Mouse (Mus musculus) small intestine, adult 2 months (tissue): ENCODE measurements around the gene Mlx. TPM values are rescaled to one million over a fixed set of nuclear protein-coding genes. Genes with fewer than 3 reads are reported as not detected.
A peak's percentile ranks its signal among the peaks of the same experiment; 100 is the strongest.

ENCODE experiments used
- H3K27ac ChIP-seq: fragments of 200-500 bp; 2 replicates; pipeline ENCODE4 v1.5.1; 2012; ENCODE audit warnings: low read depth, low read length, control low read depth, inconsistent platforms; ENCODE audit not compliant: insufficient read depth
- H3K27me3 ChIP-seq: fragments of 200-500 bp; 2 replicates; pipeline ENCODE4 v1.6.1; 2012; ENCODE audit warnings: mild to moderate bottlenecking, moderate library complexity, low read length, inconsistent platforms; ENCODE audit not compliant: control insufficient read depth, insufficient read depth
- H3K36me3 ChIP-seq: fragments of 200-500 bp; 2 replicates; pipeline ENCODE4 v1.6.1; 2012; ENCODE audit warnings: mild to moderate bottlenecking, low read length, control low read depth, inconsistent platforms; ENCODE audit not compliant: control insufficient read depth, insufficient read depth
- H3K4me1 ChIP-seq: fragments of 200-500 bp; 2 replicates; pipeline ENCODE4 v1.6.1; 2012; ENCODE audit warnings: low read length, inconsistent platforms, mixed read lengths; ENCODE audit not compliant: control insufficient read depth, insufficient read depth, insufficient read length
- H3K4me3 ChIP-seq: fragments of 200-500 bp; 2 replicates; pipeline ENCODE4 v1.5.1; 2012; ENCODE audit warnings: low read depth, mild to moderate bottlenecking, control low read depth, inconsistent platforms, low read length, moderate library complexity
- CTCF ChIP-seq: fragments of 200-500 bp; IDR thresholded peaks from 2 replicates; pipeline ENCODE4 v1.5.1; 2012; ENCODE audit warnings: low read depth, mild to moderate bottlenecking, control low read depth, inconsistent platforms, low read length, moderate library complexity, mixed read lengths; ENCODE audit not compliant: insufficient replicate concordance, insufficient read length; ENCODE audit errors: extremely low read depth
- POLR2A ChIP-seq: fragments of 200-500 bp; IDR thresholded peaks from 2 replicates; pipeline ENCODE4 v1.6.1; 2012; ENCODE audit warnings: low read depth, mild to moderate bottlenecking, control low read depth, inconsistent platforms, low read length, moderate library complexity
- WGBS: fragments of 180-500 bp; shearing (Covaris S2); methylation state at CpG from one replicate; pipeline ENCODE4 v1.1.7; 2018; 5-methylcytosine and 5-hydroxymethylcytosine counted together
- polyA plus RNA-seq: library from polyadenylated mRNA; depleted of rRNA; stranded (reverse); fragments of >200 nt; gene quantifications from 2 replicates; pipeline ENCODE4 v1.2.3, GENCODE M21; 2012

Mlx gene
- polyA plus RNA-seq, 1 experiment: 100 TPM

- Histone ChIP-seq H3K27ac (no peak within 1 kb of the TSS), H3K4me3 (no peak within 1 kb of the TSS), H3K36me3 (no peaks in the 10 kb centered on the region; the same call in 1 of the 2 replicates), H3K27me3 (peaks cover 13% of the 10 kb centered on the region), H3K4me1 (peaks cover 8% of the 10 kb centered on the region; the same call in 1 of the 2 replicates)
- 74% methylated on average over 9 of the region's 9 CpGs for WGBS
- TF ChIP-seq POLR2A (no peak), CTCF (no peak)
Measured at GRCm38 (mm10) chr11:101078121-101078520, 9.0 kb upstream of the Mlx start, which contains the start of gene Hsd17b1. Gene Hsd17b1 (plus strand): TSS chr11:101078411.

GRCm38 (mm10) chr11:101079746-101080145 is 7.3 kb upstream of the Mlx start:
- Histone ChIP-seq H3K4me3 (no peak overlapping the region), H3K36me3 (no peaks in the 10 kb centered on the region; the same call in 1 of the 2 replicates), H3K27me3 (peaks cover 13% of the 10 kb centered on the region), H3K4me1 (peaks cover 13% of the 10 kb centered on the region), H3K27ac (no peak overlapping the region)
- no peak for TF ChIP-seq CTCF
- TF ChIP-seq POLR2A: no peak
- 10% methylated on average over 27 of the region's 27 CpGs for WGBS

- no peak for TF ChIP-seq POLR2A
- no peak for TF ChIP-seq CTCF
- WGBS: 67% methylated on average over 5 of the region's 5 CpGs
- Histone ChIP-seq H3K4me1 (peaks cover 14% of the 10 kb centered on the region), H3K27me3 (peaks cover 13% of the 10 kb centered on the region), H3K4me3 (no peak overlapping the region), H3K27ac (no peak overlapping the region), H3K36me3 (no peaks in the 10 kb centered on the region; the same call in 1 of the 2 replicates)
Measured at GRCm38 (mm10) chr11:101080421-101080820, 6.7 kb upstream of the Mlx start.

GRCm38 (mm10) chr11:101081659-101082058 is 5.4 kb upstream of the Mlx start:
- Histone ChIP-seq H3K4me3 (peak overlapping the region; percentile 84), H3K4me1 (peaks cover 26% of the 10 kb centered on the region), H3K27ac (peak overlapping the region; percentile 79), H3K36me3 (no peaks in the 10 kb centered on the region), H3K27me3 (peaks cover 13% of the 10 kb centered on the region)
- WGBS: 7% methylated on average over 10 of the region's 10 CpGs
- TF ChIP-seq CTCF: no peak
- TF ChIP-seq POLR2A: no peak

GRCm38 (mm10) chr11:101082208-101083082 is 4.6 kb upstream of the Mlx start, which contains the start of gene Coasy:
Gene Coasy (plus strand): TSS chr11:101082565.
- H3K27me3 ChIP-seq: peaks cover 13% of the 10 kb centered on the region
- peak within 1 kb of the TSS; percentile 79 for H3K27ac ChIP-seq
- no peaks in the 10 kb centered on the region for H3K36me3 ChIP-seq
- H3K4me3 ChIP-seq: peak within 1 kb of the TSS; percentile 84
- under 1% methylated on average over 51 of the region's 51 CpGs for WGBS
- H3K4me1 ChIP-seq: peaks cover 27% of the 10 kb centered on the region
- TF ChIP-seq POLR2A (peak; percentile 80), CTCF (peak; percentile 54; the same call in 1 of the 2 replicates)

- WGBS: 13% methylated on average over 19 of the region's 19 CpGs
- Histone ChIP-seq H3K4me3 (peak overlapping the region; percentile 84), H3K4me1 (peaks cover 31% of the 10 kb centered on the region), H3K36me3 (peaks cover under 1% of the 10 kb centered on the region), H3K27ac (peak overlapping the region; percentile 78), H3K27me3 (peaks cover 13% of the 10 kb centered on the region)
- TF ChIP-seq POLR2A (no peak), CTCF (no peak)
Measured at GRCm38 (mm10) chr11:101083083-101083697, 3.9 kb upstream of the Mlx start.

GRCm38 (mm10) chr11:101084246-101084645 is 2.8 kb upstream of the Mlx start:
- Histone ChIP-seq H3K4me1 (peaks cover 32% of the 10 kb centered on the region), H3K27me3 (peaks cover 9% of the 10 kb centered on the region), H3K36me3 (peaks cover 11% of the 10 kb centered on the region), H3K27ac (no peak overlapping the region), H3K4me3 (no peak overlapping the region)
- no peak for TF ChIP-seq POLR2A
- no peak for TF ChIP-seq CTCF
- 87% methylated on average over 14 of the region's 14 CpGs for WGBS
